Mouse (Mus musculus) adrenal gland, adult 2 months (tissue): ENCODE data around the gene Pom121l12. TPM values are rescaled to one million over a fixed set of nuclear protein-coding genes. Genes with fewer than 3 reads are reported as not detected.

ENCODE experiments used
- DNase-seq: peaks from one replicate; pipeline ENCODE4 v3.0.0; 2021
- long read RNA-seq: library from polyadenylated mRNA; stranded (forward); transcript quantifications from one replicate; pipeline ENCODE4 v2.0.0, GENCODE M21; 2021
- polyA plus RNA-seq: library from polyadenylated mRNA; depleted of rRNA; stranded (reverse); fragments of >200 nt; gene quantifications from 2 replicates; pipeline ENCODE4 v1.2.3, GENCODE M21; 2012; rRNA removed
- total RNA-seq, 2 experiments: library from RNA; stranded (reverse); gene quantifications; 2 replicates each; pipeline ENCODE4 v1.2.3; 2021

Gene Pom121l12
- total RNA-seq (not detected), polyA plus RNA-seq (not detected in 2 replicates)
- long read RNA-seq, result 0 reads

DNA sequence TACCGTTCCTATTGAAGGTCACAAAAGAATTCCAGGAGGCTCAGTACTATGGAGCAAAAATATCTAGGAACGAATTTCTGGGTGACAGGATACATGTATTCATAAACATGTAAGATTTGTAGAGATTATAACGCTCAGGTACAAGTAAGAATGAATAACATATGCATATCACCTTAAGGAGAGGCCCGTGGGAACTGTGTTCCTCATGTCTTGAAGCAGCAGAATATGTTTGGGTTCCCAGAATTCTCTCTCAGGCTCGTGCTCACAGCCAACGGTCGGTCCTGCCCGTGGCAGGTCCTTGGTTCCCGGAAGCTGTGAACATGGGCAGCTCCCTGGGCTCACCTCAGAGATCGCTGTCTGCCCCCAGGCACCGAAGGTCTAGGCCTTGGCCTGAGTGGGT is at the start of gene Pom121l12:
Pom121l12 (plus strand) TSS at position 301 of the 400 bp plus-strand sequence.
- no peak for DNase-seq

DNA sequence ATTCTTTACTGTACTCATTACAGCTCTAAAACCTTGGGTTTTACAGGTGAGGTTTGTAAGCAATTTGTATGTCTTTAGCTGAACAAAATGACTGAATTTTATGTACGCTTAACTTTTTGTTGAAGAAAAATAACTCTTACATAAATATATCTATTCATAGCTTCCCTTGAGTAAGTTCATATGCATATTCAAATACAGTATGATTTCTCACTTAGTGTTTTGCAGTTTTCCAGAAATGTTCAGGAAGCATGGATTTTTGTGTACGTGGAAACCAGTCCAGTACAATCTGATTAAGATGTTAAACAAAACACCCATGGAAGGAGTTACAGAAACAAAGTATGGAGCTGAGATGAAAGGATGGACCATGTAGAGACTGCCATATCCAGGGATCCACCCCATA is 12.8 kb downstream of the Pom121l12 start:
- no peak for DNase-seq
